Mouse (Mus musculus) hindbrain, embryonic 13.5 days (tissue): ENCODE measurements around the gene Rasa4. TPM values are rescaled to one million over a fixed set of nuclear protein-coding genes. Genes with fewer than 3 reads are reported as not detected.

Source experiments
- ATAC-seq: fragments of 200-750 bp; cut with Nextera tagmentation; 2 replicates; pipeline ENCODE4 v1.8.0; 2017; ENCODE audit warnings: moderate TSS enrichment; ENCODE audit not compliant: low FRiP score
- H3K27ac ChIP-seq: fragments of 300-500 bp; sonication (generic); 2 replicates; pipeline ENCODE4 v1.5.1; 2015; ENCODE audit warnings: inconsistent platforms, mild to moderate bottlenecking, moderate library complexity
- H3K27me3 ChIP-seq: fragments of 300-500 bp; sonication (generic); 2 replicates; pipeline ENCODE4 v1.6.1; 2015; ENCODE audit warnings: mild to moderate bottlenecking, inconsistent platforms
- H3K36me3 ChIP-seq: fragments of 300-500 bp; sonication (generic); 2 replicates; pipeline ENCODE4 v1.6.1; 2015; ENCODE audit warnings: mild to moderate bottlenecking, inconsistent platforms
- H3K4me1 ChIP-seq: fragments of 300-500 bp; sonication (generic); replicated peaks from 2 replicates; pipeline ENCODE4 v1.6.1; 2015; ENCODE audit warnings: inconsistent platforms
- H3K4me2 ChIP-seq: fragments of 300-500 bp; sonication (generic); 2 replicates; pipeline ENCODE4 v1.6.1; 2015; ENCODE audit warnings: inconsistent platforms, mild to moderate bottlenecking, moderate library complexity
- H3K4me3 ChIP-seq: fragments of 300-500 bp; sonication (generic); 2 replicates; pipeline ENCODE4 v1.5.1; 2015; ENCODE audit warnings: mild to moderate bottlenecking, inconsistent platforms
- H3K9ac ChIP-seq: fragments of 300-500 bp; sonication (generic); 2 replicates; pipeline ENCODE4 v1.6.1; 2015; ENCODE audit warnings: mild to moderate bottlenecking, inconsistent platforms
- H3K9me3 ChIP-seq: fragments of 300-500 bp; sonication (generic); 2 replicates; pipeline ENCODE4 v1.6.1; 2016; ENCODE audit warnings: inconsistent platforms
- WGBS: fragments of 180-500 bp; shearing (Covaris S2); methylation state at CpG from one replicate; pipeline ENCODE4 v1.1.7; 2015; 5-methylcytosine and 5-hydroxymethylcytosine counted together
- polyA plus RNA-seq: library from polyadenylated mRNA; unstranded; fragments of >200 nt; fragmentation: Nextera tagmentation; extraction: Ambion mirVana; gene quantifications from 2 replicates; pipeline ENCODE4 v1.2.1, GENCODE M21; 2015

Rasa4 gene
- polyA plus RNA-seq, 1 experiment from 2014 or later, result 17.3 TPM

- no peak for ATAC-seq
- Histone ChIP-seq H3K9me3 (no peaks in the 10 kb centered on the region), H3K9ac (no peak overlapping the region), H3K4me1 (0 out of 2 replicates have a peak, but pooled peaks cover 5% of the 10 kb centered on the region), H3K4me2 (no peak overlapping the region), H3K4me3 (no peak overlapping the region), H3K36me3 (no peaks in the 10 kb centered on the region), H3K27ac (no peak overlapping the region), H3K27me3 (no peaks in the 10 kb centered on the region)
- WGBS, result 97% methylated on average over 5 of the region's 5 CpGs
Observed at GRCm38 (mm10) chr5:136075076-136075475, 8.6 kb upstream of the Rasa4 start.

DNA sequence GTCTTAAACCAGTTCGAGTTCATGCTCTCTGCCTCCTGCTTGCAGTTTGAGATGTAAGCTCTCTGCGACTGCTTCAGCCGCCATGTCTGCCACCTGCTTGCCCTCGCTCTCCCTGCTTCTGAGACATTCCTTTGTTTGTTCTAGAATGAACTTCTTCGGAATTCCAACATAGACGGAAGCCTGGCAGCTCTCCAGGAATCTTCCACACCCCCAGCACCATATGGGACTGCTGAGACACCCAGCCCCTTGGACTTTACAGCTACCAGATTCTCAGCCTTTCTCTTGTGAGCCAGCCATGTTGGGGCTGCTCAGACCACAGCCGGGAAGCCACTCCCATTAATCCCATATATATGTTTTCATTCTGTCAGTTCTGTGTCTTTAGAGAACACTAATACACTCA lies 7.4 kb upstream of the Rasa4 start:
- H3K4me3 ChIP-seq, result no peak overlapping the region

GRCm38 (mm10) chr5:136077001-136077550 lies 6.6 kb upstream of the Rasa4 start:
- Histone ChIP-seq H3K4me3 (no peak overlapping the region), H3K27ac (no peak overlapping the region), H3K4me2 (no peak overlapping the region), H3K36me3 (no peaks in the 10 kb centered on the region), H3K9ac (no peak overlapping the region), H3K4me1 (0 out of 2 replicates have a peak, but pooled peaks cover 5% of the 10 kb centered on the region), H3K27me3 (peaks cover 3% of the 10 kb centered on the region; the same call in 1 of the 2 replicates), H3K9me3 (no peaks in the 10 kb centered on the region)
- WGBS, result 91% methylated on average over 9 of the region's 9 CpGs
- no peak for ATAC-seq

More for the DNA sequence above, 7.4 kb upstream of the Rasa4 start:
- Histone ChIP-seq H3K27ac (no peak overlapping the region), H3K9me3 (no peaks in the 10 kb centered on the region), H3K9ac (no peak overlapping the region), H3K36me3 (no peaks in the 10 kb centered on the region), H3K4me1 (0 out of 2 replicates have a peak, but pooled peaks cover 5% of the 10 kb centered on the region), H3K4me2 (no peak overlapping the region), H3K27me3 (peaks cover 3% of the 10 kb centered on the region; the same call in 1 of the 2 replicates)
- WGBS, result 54% methylated on average over 7 of the region's 7 CpGs
- no peak for ATAC-seq

GRCm38 (mm10) chr5:136078136-136078535 lies 5.6 kb upstream of the Rasa4 start:
- Histone ChIP-seq H3K27me3 (peaks cover 3% of the 10 kb centered on the region; the same call in 1 of the 2 replicates), H3K4me2 (no peak overlapping the region), H3K4me3 (no peak overlapping the region), H3K9me3 (no peaks in the 10 kb centered on the region), H3K4me1 (peaks cover 7% of the 10 kb centered on the region; the same call in 1 of the 2 replicates), H3K27ac (no peak overlapping the region), H3K9ac (no peak overlapping the region), H3K36me3 (no peaks in the 10 kb centered on the region)
- ATAC-seq, result no peak
- WGBS, result 96% methylated on average over 5 of the region's 5 CpGs

GRCm38 (mm10) chr5:136082345-136082744 lies 1.4 kb upstream of the Rasa4 start:
- peaks cover 28% of the 10 kb centered on the region for H3K4me1 ChIP-seq
- no peak overlapping the region for H3K4me2 ChIP-seq
- no peaks in the 10 kb centered on the region for H3K36me3 ChIP-seq
- no peak overlapping the region for H3K9ac ChIP-seq
- H3K4me3 ChIP-seq, result no peak overlapping the region
- WGBS, result 75% methylated on average over 4 of the region's 4 CpGs
- ATAC-seq, result no peak
- peaks cover 9% of the 10 kb centered on the region; the same call in 1 of the 2 replicates for H3K27me3 ChIP-seq
- no peaks in the 10 kb centered on the region for H3K9me3 ChIP-seq
- no peak overlapping the region for H3K27ac ChIP-seq

DNA sequence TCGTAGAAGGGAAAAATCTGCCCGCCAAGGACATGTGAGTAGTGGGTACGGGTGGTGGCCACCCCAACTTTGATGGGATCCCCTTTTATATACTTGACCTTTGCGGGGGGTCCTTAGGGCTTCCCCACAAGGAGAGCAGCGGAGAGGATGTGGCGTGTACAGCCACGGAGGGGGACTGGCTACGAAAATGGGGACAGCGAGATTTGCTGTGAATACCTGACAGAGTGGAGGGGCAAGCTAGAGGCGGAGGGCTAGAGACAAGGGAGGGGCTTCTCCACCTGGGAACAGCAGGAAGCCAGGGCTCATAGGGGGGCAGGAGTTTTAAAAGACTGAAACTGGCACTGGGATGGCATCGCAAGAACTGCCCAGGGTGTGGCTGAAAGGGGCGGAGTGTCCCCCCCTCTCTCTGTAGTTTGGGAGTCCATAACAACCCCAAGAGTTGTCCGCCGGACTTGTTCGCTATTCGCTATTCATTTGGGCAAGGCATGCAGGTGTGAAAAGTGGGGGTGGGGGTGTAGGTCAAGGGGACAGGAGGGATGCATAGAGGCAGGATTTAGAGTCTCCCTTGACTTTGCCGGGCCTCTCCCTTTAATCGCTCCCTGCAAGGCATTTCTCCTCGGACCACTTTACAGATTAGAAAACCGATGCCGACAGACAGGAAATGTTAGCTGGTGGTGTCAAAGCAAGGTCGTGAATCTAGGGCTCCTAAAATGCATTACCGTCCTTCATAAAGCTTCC lies 597 bp downstream of the Rasa4 start:
- Histone ChIP-seq H3K4me1 (peaks cover 28% of the 10 kb centered on the region), H3K4me3 (peak overlapping the region; percentile 59), H3K27me3 (peaks cover 15% of the 10 kb centered on the region), H3K9me3 (no peaks in the 10 kb centered on the region), H3K4me2 (peak overlapping the region; percentile 89), H3K9ac (peak overlapping the region; percentile 78), H3K36me3 (no peaks in the 10 kb centered on the region), H3K27ac (0 out of 2 replicates have a peak overlapping the region, but pooled peaks have one; percentile 40)
- WGBS, result 1% methylated on average over 23 of the region's 23 CpGs
- peak; percentile 60 for ATAC-seq

DNA sequence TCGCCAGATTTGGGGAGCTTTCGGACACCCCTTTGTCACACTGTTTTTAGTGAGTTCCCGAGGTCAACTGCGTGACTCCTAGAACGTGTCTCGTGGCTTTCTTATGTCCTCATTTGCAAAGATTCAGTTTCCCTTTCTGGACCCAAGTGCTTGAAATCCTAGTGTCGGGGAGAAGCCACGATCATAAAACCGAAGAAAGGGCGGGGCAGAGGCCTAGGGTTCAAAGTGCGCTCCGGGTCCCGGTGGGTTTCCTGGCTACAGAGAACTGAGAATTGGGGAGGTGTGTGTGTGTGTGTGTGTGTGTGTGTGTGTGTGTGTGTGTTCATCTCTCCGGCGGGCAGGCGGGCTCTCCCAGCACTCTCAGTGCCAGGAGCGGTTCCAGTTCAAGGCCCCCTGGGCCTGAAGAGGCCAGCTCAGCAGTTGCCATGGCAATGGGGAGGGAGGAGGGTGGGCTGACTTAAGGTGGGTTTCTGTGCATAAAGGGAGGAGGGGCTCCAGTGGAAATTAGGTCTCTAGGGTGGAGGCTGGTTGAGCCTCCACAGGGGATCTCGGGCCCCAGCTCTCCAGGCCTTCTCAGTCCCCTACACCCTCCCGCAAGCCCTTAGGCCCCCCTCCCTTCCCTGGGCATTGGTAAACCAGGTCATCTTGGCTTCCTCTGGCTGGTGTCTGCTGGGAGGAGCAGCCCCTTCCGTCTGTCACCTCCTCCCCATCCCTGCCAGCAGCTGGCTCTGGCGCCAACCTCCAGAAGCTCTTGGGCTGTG lies 1.4 kb downstream of the Rasa4 start:
- peak; percentile 30 for ATAC-seq
- Histone ChIP-seq H3K4me2 (peak overlapping the region; percentile 89), H3K9me3 (no peaks in the 10 kb centered on the region), H3K4me3 (peak overlapping the region; percentile 59), H3K4me1 (peaks cover 28% of the 10 kb centered on the region), H3K27ac (peak overlapping the region; percentile 64), H3K36me3 (no peaks in the 10 kb centered on the region), H3K9ac (peak overlapping the region; percentile 78), H3K27me3 (peaks cover 15% of the 10 kb centered on the region)
- 7% methylated on average over 18 of the region's 21 CpGs for WGBS

DNA sequence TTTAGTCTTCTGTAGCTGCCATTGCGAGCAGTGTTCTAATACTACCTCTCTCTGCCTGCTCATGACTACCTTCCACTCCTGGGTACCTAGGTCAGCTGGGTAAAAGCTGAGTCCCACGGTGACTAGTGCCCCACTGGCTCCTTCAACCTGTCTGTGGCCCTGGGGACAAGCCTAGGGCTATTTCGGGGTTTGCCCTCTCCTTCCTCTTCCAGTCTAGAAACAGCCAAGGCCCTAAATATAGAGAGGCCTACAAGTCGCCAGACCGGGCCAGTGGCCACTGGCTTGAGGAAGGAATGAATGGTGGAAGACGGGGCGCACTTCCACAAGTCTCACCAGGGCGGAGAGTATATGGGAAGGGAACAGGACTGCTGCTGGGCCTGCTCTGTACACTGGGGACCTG lies 2.6 kb downstream of the Rasa4 start:
- H3K27me3 ChIP-seq, result peaks cover 22% of the 10 kb centered on the region
- H3K9ac ChIP-seq, result 0 out of 2 replicates have a peak overlapping the region, but pooled peaks have one; percentile 13
- no peak overlapping the region for H3K27ac ChIP-seq
- H3K36me3 ChIP-seq, result no peaks in the 10 kb centered on the region
- no peaks in the 10 kb centered on the region for H3K9me3 ChIP-seq
- no peak overlapping the region for H3K4me3 ChIP-seq
- peaks cover 28% of the 10 kb centered on the region for H3K4me1 ChIP-seq
- 93% methylated on average over 8 of the region's 8 CpGs for WGBS
- H3K4me2 ChIP-seq, result peak overlapping the region; percentile 89; the same call in 1 of the 2 replicates
- ATAC-seq, result no peak

DNA sequence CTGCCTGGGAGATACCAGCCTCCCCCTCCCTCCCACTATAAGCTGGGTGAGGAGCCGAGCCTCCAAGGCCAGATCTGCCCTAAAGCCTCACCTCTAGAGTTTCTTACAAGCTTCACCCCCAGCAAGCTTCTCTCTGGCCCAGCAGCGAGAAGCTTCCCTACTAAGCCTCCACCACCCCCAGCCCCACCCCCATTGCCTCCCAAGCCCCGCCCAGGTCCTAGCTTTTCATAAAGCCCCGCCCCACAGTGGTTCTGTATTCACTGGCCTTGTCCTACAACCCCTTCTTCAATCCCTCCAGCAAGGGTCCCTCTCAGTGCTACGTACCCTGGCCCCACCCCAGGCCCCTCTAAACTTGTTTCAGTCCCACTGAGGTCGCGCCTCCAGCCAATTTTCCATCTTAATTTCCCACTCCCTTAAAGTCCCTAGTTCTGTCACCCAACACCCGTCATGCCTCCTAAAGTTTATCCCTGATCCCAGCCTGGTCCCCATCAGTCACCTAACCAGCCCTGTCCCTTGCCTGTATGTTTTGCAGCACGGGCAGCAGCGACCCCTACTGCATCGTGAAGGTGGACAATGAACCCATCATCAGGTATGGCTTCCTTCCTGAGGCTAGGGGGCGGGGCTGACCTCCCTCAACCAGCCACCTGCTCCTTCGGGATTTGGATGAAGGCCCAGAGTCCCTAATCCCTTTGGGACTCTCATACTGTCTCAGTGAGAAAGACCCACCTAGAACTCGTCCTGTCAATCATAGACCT lies 5.3 kb downstream of the Rasa4 start:
- H3K27ac ChIP-seq, result no peak overlapping the region
- 20% methylated on average over 14 of the region's 14 CpGs for WGBS
- H3K4me2 ChIP-seq, result no peak overlapping the region
- peaks cover 28% of the 10 kb centered on the region for H3K27me3 ChIP-seq
- no peak for ATAC-seq
- peaks cover 21% of the 10 kb centered on the region for H3K4me1 ChIP-seq
- no peak overlapping the region for H3K9ac ChIP-seq
- H3K4me3 ChIP-seq, result no peak overlapping the region
- no peaks in the 10 kb centered on the region for H3K9me3 ChIP-seq
- H3K36me3 ChIP-seq, result no peaks in the 10 kb centered on the region

DNA sequence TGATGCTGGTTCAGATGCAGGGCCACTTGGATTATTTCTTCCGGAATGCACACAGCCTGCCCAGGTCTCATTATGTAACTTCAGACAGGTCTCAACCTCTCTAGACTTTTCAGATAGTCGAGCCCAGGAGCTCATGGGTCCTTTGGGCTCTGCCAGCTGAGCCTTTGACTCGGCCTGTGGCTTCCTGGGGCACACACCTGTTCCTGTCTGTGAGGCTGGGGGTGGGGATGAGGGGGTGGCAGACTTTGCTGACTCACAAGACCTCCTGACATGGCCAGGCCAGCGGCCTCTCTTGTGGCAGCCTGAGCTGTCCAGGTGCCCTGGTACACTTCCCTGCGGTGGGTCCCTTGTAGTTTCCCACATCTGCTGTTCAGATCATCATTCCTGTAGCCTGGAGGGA lies 8.2 kb downstream of the Rasa4 start:
- H3K27ac ChIP-seq, result no peak overlapping the region
- H3K4me3 ChIP-seq, result no peak overlapping the region
- no peak overlapping the region for H3K4me2 ChIP-seq
- peaks cover 25% of the 10 kb centered on the region for H3K27me3 ChIP-seq
- no peaks in the 10 kb centered on the region for H3K36me3 ChIP-seq
- no peak overlapping the region for H3K9ac ChIP-seq
- 0 out of 2 replicates have a peak, but pooled peaks cover 3% of the 10 kb centered on the region for H3K4me1 ChIP-seq
- no peaks in the 10 kb centered on the region for H3K9me3 ChIP-seq
- no peak for ATAC-seq
- 69% methylated on average over 5 of the region's 5 CpGs for WGBS

DNA sequence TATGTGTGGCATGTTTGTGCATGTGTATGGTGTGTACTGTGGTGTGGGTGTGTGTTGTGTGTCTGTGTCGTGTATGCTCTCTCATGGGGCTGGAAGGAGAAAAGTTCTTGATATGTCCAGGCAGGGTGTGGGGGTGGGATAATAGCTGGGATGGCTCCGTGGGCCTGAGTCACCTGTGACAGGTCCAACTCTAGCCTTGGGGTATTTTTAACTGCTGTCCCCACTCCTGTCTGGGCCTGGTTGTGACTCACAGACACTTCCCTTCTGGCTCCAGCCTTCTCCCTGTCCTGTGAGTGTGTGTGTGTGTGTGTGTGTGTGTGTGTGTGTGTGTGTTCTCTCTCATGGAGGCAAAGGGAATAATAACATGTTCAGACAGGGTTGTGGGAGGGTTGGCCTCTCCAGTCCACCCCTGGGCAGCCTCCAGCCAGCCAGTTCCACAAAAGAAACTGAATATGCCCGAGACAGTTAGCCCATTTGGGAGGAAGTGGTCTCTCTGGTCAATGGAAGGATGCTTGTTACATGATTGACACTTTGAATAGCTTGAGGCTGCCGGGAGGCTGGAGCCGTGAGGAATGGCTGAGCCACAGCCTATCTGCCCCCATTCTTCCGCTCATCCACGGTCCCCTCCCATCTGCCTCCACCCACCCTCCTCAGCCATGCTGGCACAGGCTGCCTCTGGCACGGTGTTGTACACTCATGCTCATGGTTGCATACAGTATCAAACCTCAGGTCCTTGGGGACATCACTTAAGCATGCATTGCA lies 10.7 kb downstream of the Rasa4 start:
- Histone ChIP-seq H3K27me3 (peaks cover 16% of the 10 kb centered on the region; the same call in 1 of the 2 replicates), H3K9me3 (no peaks in the 10 kb centered on the region), H3K27ac (no peak overlapping the region), H3K4me3 (no peak overlapping the region), H3K9ac (no peak overlapping the region), H3K36me3 (no peaks in the 10 kb centered on the region), H3K4me1 (0 out of 2 replicates have a peak, but pooled peaks cover 3% of the 10 kb centered on the region), H3K4me2 (no peak overlapping the region)
- no peak for ATAC-seq
- 53% methylated on average over 8 of the region's 8 CpGs for WGBS
